ENCODE assay signal across 13 mouse cellular contexts in genomic region chr12:43827296-43827695, GRCm38 (mm10).
DNase-seq lines count a peak whose midpoint lies in the region; ATAC-seq lines count a peak whose summit lies in the region.
"Had no signal": no experiment of that assay in that cellular context is flagged by ENCODE, and none has a peak within 500 bp of the region (broad histone marks: within the 10 kb centered on the region; RNA-seq: fewer than 3 reads in every experiment).

No protein-coding gene starts in this region.

- peak; percentile 31 for DNase-seq in embryonic facial prominence, embryonic 14.5 days (ENCODE audit: low spot score)
- DNase-seq in embryonic facial prominence, embryonic 10.5 days (ENCODE audit: low spot score): no peak
- DNase-seq in right cerebral cortex, adult 18-20 months: peak; percentile 91
- DNase-seq in right cerebral cortex, postnatal 4 days: no peak
- peak; percentile 87 to 94 for DNase-seq in left cerebral cortex, adult 9 months (ENCODE audit: low spot score in 2 of 2)
- no peak for DNase-seq in cerebellum, adult 9-11 months
- no peak for DNase-seq in cerebellum, postnatal 25 days
- DNase-seq in urinary bladder, postnatal 10 days (ENCODE audit: low spot score): no peak
- DNase-seq: kidney, adult 2 months had no signal

- no peaks in the 10 kb centered on the region for H3K4me1 ChIP-seq in embryonic facial prominence, embryonic 14.5 days (ENCODE audit: control insufficient read depth, insufficient read depth, low read length)
- H3K4me1 ChIP-seq in embryonic facial prominence, embryonic 10.5 days: no peaks in the 10 kb centered on the region
- H3K4me1 ChIP-seq: heart, embryonic 15.5 days; neural tube, embryonic 12.5 days had no signal

- H3K9ac ChIP-seq in embryonic facial prominence, embryonic 14.5 days (ENCODE audit: low read depth, low read length): no peak overlapping the region
- H3K9ac ChIP-seq: embryonic facial prominence, embryonic 12.5 days; heart, embryonic 15.5 days; neural tube, embryonic 12.5 days had no signal

- no peak overlapping the region for H3K4me3 ChIP-seq in embryonic facial prominence, embryonic 14.5 days (ENCODE audit: low read depth, low read length)
- H3K4me3 ChIP-seq in embryonic facial prominence, embryonic 10.5 days: no peak overlapping the region
- H3K4me3 ChIP-seq: embryonic facial prominence, embryonic 12.5 days; heart, embryonic 15.5 days; neural tube, embryonic 12.5 days had no signal

- no peak overlapping the region for H3K4me2 ChIP-seq in embryonic facial prominence, embryonic 14.5 days (ENCODE audit: low read depth, low read length)
- H3K4me2 ChIP-seq: embryonic facial prominence, embryonic 12.5 days; heart, embryonic 15.5 days; neural tube, embryonic 12.5 days had no signal

- ATAC-seq in embryonic facial prominence, embryonic 14.5 days (ENCODE audit: low read depth): peak; percentile 37; the same call in 1 of the 2 replicates
- ATAC-seq: Patski had no signal

- no peaks in the 10 kb centered on the region for H3K9me3 ChIP-seq in embryonic facial prominence, embryonic 14.5 days (ENCODE audit: control insufficient read depth, low read length)
- H3K9me3 ChIP-seq in embryonic facial prominence, embryonic 10.5 days: no peaks in the 10 kb centered on the region
- H3K9me3 ChIP-seq: embryonic facial prominence, embryonic 12.5 days; heart, embryonic 15.5 days; neural tube, embryonic 12.5 days had no signal

- H3K27me3 ChIP-seq in embryonic facial prominence, embryonic 14.5 days (replicated peaks; ENCODE audit: control insufficient read depth, insufficient read depth, low read length): no peaks in the 10 kb centered on the region
- H3K27me3 ChIP-seq in embryonic facial prominence, embryonic 10.5 days (replicated peaks; ENCODE audit: low read depth, poor library complexity, severe bottlenecking): no peaks in the 10 kb centered on the region
- H3K27me3 ChIP-seq: embryonic facial prominence, embryonic 12.5 days; heart, embryonic 15.5 days; neural tube, embryonic 12.5 days; Patski had no signal

- H3K36me3 ChIP-seq in embryonic facial prominence, embryonic 14.5 days (ENCODE audit: control insufficient read depth, insufficient read depth, low read length): no peaks in the 10 kb centered on the region
- no peaks in the 10 kb centered on the region for H3K36me3 ChIP-seq in embryonic facial prominence, embryonic 10.5 days (replicated peaks)
- H3K36me3 ChIP-seq: embryonic facial prominence, embryonic 12.5 days; heart, embryonic 15.5 days; neural tube, embryonic 12.5 days had no signal

- WGBS in embryonic facial prominence, embryonic 14.5 days: 35% methylated on average over 3 of the region's 3 CpGs
- 64% methylated on average over 3 of the region's 3 CpGs for WGBS in embryonic facial prominence, embryonic 10.5 days

- no peak overlapping the region for H3K27ac ChIP-seq in embryonic facial prominence, embryonic 14.5 days (replicated peaks; ENCODE audit: low read depth, low read length)
- no peak overlapping the region for H3K27ac ChIP-seq in embryonic facial prominence, embryonic 10.5 days (replicated peaks)
- H3K27ac ChIP-seq: embryonic facial prominence, embryonic 12.5 days; heart, embryonic 15.5 days; neural tube, embryonic 12.5 days had no signal

Comparison
In these comparisons a context has a peak if more than half of its experiments do, and no peak if none do; other contexts are left out.
1. DNase-seq: peak in embryonic facial prominence, embryonic 14.5 days (single experiment), right cerebral cortex, adult 18-20 months (single experiment) and left cerebral cortex, adult 9 months (2 of 2); none in embryonic facial prominence, embryonic 10.5 days (single experiment), right cerebral cortex, postnatal 4 days (single experiment), cerebellum, adult 9-11 months (single experiment), cerebellum, postnatal 25 days (0 of 2) and urinary bladder, postnatal 10 days (single experiment).